Mouse (Mus musculus) adrenal gland, adult 10 weeks (tissue): Measurements from ENCODE around the gene Mmp14. TPM values are rescaled to one million over a fixed set of nuclear protein-coding genes. Genes with fewer than 3 reads are reported as not detected.

Experiments
- polyA plus RNA-seq: library from polyadenylated mRNA; stranded (reverse); fragments of 350-450 nt; fragmentation: Illumina TruSeq; extraction: RNeasy Lipid Tissue Mini Kit (QIAGEN cat#74804); gene quantifications from one replicate; pipeline ENCODE4 v1.2.3, GENCODE M21; 2014; ENCODE audit warnings: low read depth, low replicate concordance

Gene Mmp14
- polyA plus RNA-seq: 31.8 TPM

GRCm38 (mm10) chr14:54431334-54432077, at the start of gene Mmp14:
Gene Mmp14 (plus strand): TSS chr14:54431612.

GRCm38 (mm10) chr14:54417623-54418081, 13.8 kb upstream of the Mmp14 start, which contains the start of gene Slc7a7:
Gene Slc7a7 (minus strand): TSS chr14:54417780.

GRCm38 (mm10) chr14:54426689-54427398, 4.6 kb upstream of the Mmp14 start, which contains the start of gene Mrpl52:
Gene Mrpl52 (plus strand): TSS chr14:54426909.

GRCm38 (mm10) chr14:54463959-54464292, 32.5 kb downstream of the Mmp14 start, which contains the start of gene Lrp10:
Gene Lrp10 (plus strand): TSS chr14:54464137.

GRCm38 (mm10) chr14:54475941-54476844, 44.8 kb downstream of the Mmp14 start, which contains the start of gene Rem2:
Gene Rem2 (plus strand): TSS chr14:54476100.

Other genes with a start within 250 kb of the Mmp14 start
- 19.8 TPM for gene Dad1, start 177.5 kb upstream of the Mmp14 start, polyA plus RNA-seq
- gene Abhd4, start 177.4 kb upstream of the Mmp14 start, polyA plus RNA-seq: 151 TPM
- not detected for gene Olfr49, start 146.7 kb upstream of the Mmp14 start, polyA plus RNA-seq
- gene Oxa1l, start 70.8 kb upstream of the Mmp14 start, polyA plus RNA-seq: 15.0 TPM
- 0.41 TPM for gene Slc7a7, start 13.8 kb upstream of the Mmp14 start, polyA plus RNA-seq
- gene Mrpl52, start 4.7 kb upstream of the Mmp14 start, polyA plus RNA-seq: 49.0 TPM
- 8.6 TPM for gene Lrp10, start 32.5 kb downstream of the Mmp14 start, polyA plus RNA-seq
- gene Rem2, start 44.5 kb downstream of the Mmp14 start, polyA plus RNA-seq: not detected
- 58.8 TPM for gene Prmt5, start 85.9 kb downstream of the Mmp14 start, polyA plus RNA-seq
- 11.6 TPM for gene Haus4, start 123.0 kb downstream of the Mmp14 start, polyA plus RNA-seq
- 15.4 TPM for gene Ajuba, start 145.9 kb downstream of the Mmp14 start, polyA plus RNA-seq
- gene 4931414P19Rik, start 174.4 kb downstream of the Mmp14 start, polyA plus RNA-seq: 1.7 TPM
- gene Psmb5, start 186.4 kb downstream of the Mmp14 start, polyA plus RNA-seq: 11.3 TPM
- not detected for gene Psmb11, start 189.8 kb downstream of the Mmp14 start, polyA plus RNA-seq
- not detected for gene Gm17606, start 209.3 kb downstream of the Mmp14 start, polyA plus RNA-seq
- gene Cdh24, start 209.8 kb downstream of the Mmp14 start, polyA plus RNA-seq: 0.17 TPM